In genomic region chr13:118363342-118363741, GRCm38 (mm10) we compare ENCODE assay signal across 31 mouse cellular contexts. TPM values are rescaled to one million over a fixed set of nuclear protein-coding genes. Genes with fewer than 3 reads are reported as not detected.
DNase-seq lines count a peak whose midpoint lies in the region; ATAC-seq and TF ChIP-seq lines count a peak whose summit lies in the region.
"Had no signal": no experiment of that assay in that cellular context is flagged by ENCODE, and none has a peak within 500 bp of the region (broad histone marks: within the 10 kb centered on the region; RNA-seq: fewer than 3 reads in every experiment).

No protein-coding gene starts in this region.

- peak overlapping the region; percentile 12; the same call in 1 of the 2 replicates for H3K27ac ChIP-seq in layer of hippocampus, adult 2 months
- peak overlapping the region; percentile 20; the same call in 1 of the 2 replicates for H3K27ac ChIP-seq in left cerebral cortex, adult 2 months
- H3K27ac ChIP-seq in olfactory bulb, adult 2 months (ENCODE audit: insufficient read depth, low read depth, low read length), result 0 out of 2 replicates have a peak overlapping the region, but pooled peaks have one; percentile 57
- no peak overlapping the region for H3K27ac ChIP-seq in forebrain, embryonic 14.5 days (ENCODE audit: low read depth, low read length)
- H3K27ac ChIP-seq: embryonic facial prominence, embryonic 12.5 days; forebrain, embryonic 10.5 days; hindbrain, embryonic 13.5 days; kidney, postnatal 0 days; liver, embryonic 12.5 days; midbrain, embryonic 12.5 days; neural tube, embryonic 12.5 days had no signal

- intact Hi-C loops in left cerebral cortex, adult 2 months (cut with DNase I), result no loop called here
- intact Hi-C loops in gastrocnemius, postnatal 36 days (cut with DNase I), result no loop called here

- H3K4me1 ChIP-seq in olfactory bulb, adult 2 months (ENCODE audit: control insufficient read depth, insufficient read depth, low read length), result 0 out of 2 replicates have a peak, but pooled peaks cover 2% of the 10 kb centered on the region
- H3K4me1 ChIP-seq in forebrain, embryonic 14.5 days (ENCODE audit: control insufficient read depth, insufficient read depth, low read length), result no peaks in the 10 kb centered on the region
- H3K4me1 ChIP-seq: embryonic facial prominence, embryonic 12.5 days; forebrain, embryonic 10.5 days; heart, embryonic 12.5 days; hindbrain, embryonic 13.5 days; liver, embryonic 12.5 days; midbrain, embryonic 12.5 days; neural tube, embryonic 12.5 days had no signal

- no peaks in the 10 kb centered on the region for H3K36me3 ChIP-seq in forebrain, embryonic 14.5 days (ENCODE audit: control insufficient read depth, insufficient read depth, low read length)
- H3K36me3 ChIP-seq: embryonic facial prominence, embryonic 12.5 days; forebrain, embryonic 10.5 days; heart, embryonic 12.5 days; hindbrain, embryonic 13.5 days; liver, embryonic 12.5 days; midbrain, embryonic 12.5 days; neural tube, embryonic 12.5 days had no signal

- H3K9ac ChIP-seq in forebrain, embryonic 14.5 days (ENCODE audit: low read length), result no peak overlapping the region
- H3K9ac ChIP-seq: embryonic facial prominence, embryonic 12.5 days; heart, embryonic 12.5 days; hindbrain, embryonic 13.5 days; liver, embryonic 12.5 days; liver, postnatal 0 days; midbrain, embryonic 12.5 days; neural tube, embryonic 12.5 days had no signal

- no peaks in the 10 kb centered on the region for H3K9me3 ChIP-seq in forebrain, embryonic 14.5 days (replicated peaks; ENCODE audit: control insufficient read depth, low read length)
- H3K9me3 ChIP-seq: embryonic facial prominence, embryonic 12.5 days; forebrain, embryonic 10.5 days; heart, embryonic 12.5 days; hindbrain, embryonic 13.5 days; liver, embryonic 12.5 days; midbrain, embryonic 12.5 days; neural tube, embryonic 12.5 days had no signal

- no peak overlapping the region for H3K4me3 ChIP-seq in layer of hippocampus, adult 2 months
- H3K4me3 ChIP-seq in left cerebral cortex, adult 2 months, result no peak overlapping the region
- no peak overlapping the region for H3K4me3 ChIP-seq in olfactory bulb, adult 2 months (ENCODE audit: insufficient read depth, low read depth, low read length)
- H3K4me3 ChIP-seq in forebrain, embryonic 14.5 days (ENCODE audit: low read depth, low read length), result no peak overlapping the region
- H3K4me3 ChIP-seq: embryonic facial prominence, embryonic 12.5 days; forebrain, embryonic 10.5 days; heart, embryonic 12.5 days; hindbrain, embryonic 13.5 days; liver, embryonic 12.5 days; midbrain, embryonic 12.5 days; myocyte; neural tube, embryonic 12.5 days had no signal

- no peak for ATAC-seq in forebrain, embryonic 14.5 days
- ATAC-seq: forebrain, embryonic 16.5 days; intestine, embryonic 16.5 days; liver, embryonic 12.5 days; liver, postnatal 0 days had no signal

- no peaks in the 10 kb centered on the region for H3K27me3 ChIP-seq in forebrain, embryonic 14.5 days (replicated peaks; ENCODE audit: control insufficient read depth, insufficient read depth, low read length)
- H3K27me3 ChIP-seq: embryonic facial prominence, embryonic 12.5 days; heart, embryonic 12.5 days; hindbrain, embryonic 13.5 days; liver, embryonic 12.5 days; midbrain, embryonic 12.5 days; neural tube, embryonic 12.5 days had no signal

- TF ChIP-seq POLR2A in olfactory bulb, adult 2 months (IDR thresholded peaks at IDR 0.05; ENCODE audit: insufficient read depth, low read depth, low read length), result no peak

- WGBS in olfactory bulb, adult 2 months, result 53% methylated on average over 6 of the region's 6 CpGs
- 87% methylated on average over 6 of the region's 6 CpGs for WGBS in forebrain, embryonic 14.5 days

- DNase-seq in layer of hippocampus, adult 2 months (ENCODE audit: low spot score in 2 of 2), result peak in 1 of 2 experiments; percentile 50
- no peak for DNase-seq in layer of hippocampus, postnatal 25 days (ENCODE audit: extremely low spot score in 1 of 2, low spot score in 1 of 2)
- peak; percentile 47 to 50 for DNase-seq in right cerebral cortex, adult 2 months (ENCODE audit: low spot score in 2 of 2)
- DNase-seq in right cerebral cortex, postnatal 14 days, result no peak
- DNase-seq in left cerebral cortex, adult 2 months (ENCODE audit: extremely low spot score in 1 of 2, low spot score in 2 of 2), result peak in 1 of 2 experiments; percentile 40
- no peak for DNase-seq in gastrocnemius, postnatal 36 days
- no peak for DNase-seq in forebrain, embryonic 14.5 days (ENCODE audit: low spot score)
- DNase-seq: adrenal gland, adult 2 months; adrenal gland, postnatal 36 days; B cell, adult 2 months; cerebellum, adult 2 months; cerebellum, postnatal 14 days; gastrocnemius, postnatal 25 days; heart, adult 18-20 months; heart, postnatal 4 days; kidney, adult 8-10 months; liver, postnatal 0 days; lung, postnatal 36 days had no signal

- no peak for TF ChIP-seq CTCF in layer of hippocampus, adult 2 months (conservative IDR thresholded peaks at IDR 0.05)
- TF ChIP-seq CTCF in left cerebral cortex, adult 2 months (IDR thresholded peaks at IDR 0.05), result no peak
- no peak for TF ChIP-seq CTCF in olfactory bulb, adult 2 months (IDR thresholded peaks at IDR 0.05; ENCODE audit: insufficient read depth, low read depth, low read length)

- H3K4me2 ChIP-seq in forebrain, embryonic 14.5 days (ENCODE audit: low read length), result no peak overlapping the region
- H3K4me2 ChIP-seq: embryonic facial prominence, embryonic 12.5 days; heart, embryonic 12.5 days; hindbrain, embryonic 13.5 days; liver, embryonic 12.5 days; midbrain, embryonic 12.5 days; neural tube, embryonic 12.5 days had no signal

RNA-seq across cellular contexts. Expression of gene B430218F22Rik, which starts 23.1 kb away (rescaled TPM):
- total RNA-seq in layer of hippocampus, adult 2 months (2021), result under 1 TPM in 1 of 2 experiments, not detected in 1; 0.54 TPM
- under 1 TPM; 0.25 to 0.56 TPM for total RNA-seq in layer of hippocampus, postnatal 25 days (2021)
- under 1 TPM; 0.45 to 0.61 TPM for total RNA-seq in left cerebral cortex, adult 2 months (2021)
- polyA plus RNA-seq in olfactory bulb, adult 2 months (2012; ENCODE audit: insufficient read depth, insufficient read length, low replicate concordance, missing spikeins), result not detected in 2 replicates
- total RNA-seq in gastrocnemius, postnatal 36 days (2021), result not detected
- polyA plus RNA-seq in forebrain, embryonic 14.5 days (2014; fragmentation: Nextera tagmentation; extraction: Ambion mirVana), result 0.45 and 0.60 TPM in 2 replicates
- total RNA-seq: adrenal gland, postnatal 36 days had no signal
- polyA plus RNA-seq: large intestine, adult 2 months had no signal

RNA-seq across cellular contexts. Expression of gene Mrps30, which starts 23.7 kb away (rescaled TPM):
- 10 to 100 TPM; 17.3 to 17.6 TPM for total RNA-seq in layer of hippocampus, adult 2 months (2021)
- 10 to 100 TPM; 16.5 to 17.7 TPM for total RNA-seq in layer of hippocampus, postnatal 25 days (2021)
- 10 to 100 TPM; 17.6 to 18.7 TPM for total RNA-seq in left cerebral cortex, adult 2 months (2021)
- not detected in 2 replicates for polyA plus RNA-seq in olfactory bulb, adult 2 months (2012; ENCODE audit: insufficient read depth, insufficient read length, low replicate concordance, missing spikeins)
- 10 to 100 TPM; 14.4 to 17.5 TPM for total RNA-seq in gastrocnemius, postnatal 36 days (2021)
- polyA plus RNA-seq in forebrain, embryonic 14.5 days (2014; fragmentation: Nextera tagmentation; extraction: Ambion mirVana), result 29.1 and 29.4 TPM in 2 replicates

Comparison
In these comparisons a context has a peak if more than half of its experiments do, and no peak if none do; other contexts are left out.
1. DNase-seq: peak in right cerebral cortex, adult 2 months (2 of 2); none in layer of hippocampus, postnatal 25 days (0 of 2), right cerebral cortex, postnatal 14 days (single experiment), gastrocnemius, postnatal 36 days (0 of 2) and forebrain, embryonic 14.5 days (single experiment).